Mouse (Mus musculus) midbrain, embryonic 10.5 days (tissue): Measurements from ENCODE around the gene Npb. TPM values are rescaled to one million over a fixed set of nuclear protein-coding genes. Genes with fewer than 3 reads are reported as not detected.
A peak's percentile ranks its signal among the peaks of the same experiment; 100 is the strongest.
"Not testable (repeated sequence)": the region's sequence is repeated elsewhere in the genome, so short reads cannot be mapped to it uniquely, and the experiment has no call there.

ENCODE experiments used
- DNase-seq: peaks from one replicate; pipeline ENCODE4 v3.0.0-alpha.2; 2017; ENCODE audit warnings: low spot score
- H3K27ac ChIP-seq: fragments of 300-500 bp; sonication (generic); replicated peaks from 2 replicates; pipeline ENCODE4 v1.5.1; 2016; ENCODE audit warnings: mild to moderate bottlenecking
- H3K27me3 ChIP-seq: fragments of 300-500 bp; sonication (generic); 2 replicates; pipeline ENCODE4 v1.6.1; 2016; ENCODE audit warnings: low read depth, mild to moderate bottlenecking; ENCODE audit not compliant: poor library complexity, severe bottlenecking
- H3K36me3 ChIP-seq: fragments of 300-500 bp; sonication (generic); 2 replicates; pipeline ENCODE4 v1.6.1; 2016; ENCODE audit warnings: mild to moderate bottlenecking, moderate library complexity
- H3K4me1 ChIP-seq: fragments of 300-500 bp; sonication (generic); 2 replicates; pipeline ENCODE4 v1.6.1; 2016
- H3K4me3 ChIP-seq: fragments of 300-500 bp; sonication (generic); 2 replicates; pipeline ENCODE4 v1.5.1; 2016; ENCODE audit warnings: mild to moderate bottlenecking, moderate library complexity
- H3K9me3 ChIP-seq: fragments of 300-500 bp; sonication (generic); replicated peaks from 2 replicates; pipeline ENCODE4 v1.6.1; 2016; ENCODE audit warnings: mild to moderate bottlenecking
- WGBS: fragments of 180-500 bp; shearing (Covaris S2); methylation state at CpG from one replicate; pipeline ENCODE4 v1.1.7; 2016; 5-methylcytosine and 5-hydroxymethylcytosine counted together
- polyA plus RNA-seq: library from polyadenylated mRNA; unstranded; fragments of >200 nt; fragmentation: Nextera tagmentation; extraction: Ambion mirVana; gene quantifications from 2 replicates; pipeline ENCODE4 v1.2.1, GENCODE M21; 2016

Gene Npb
- 0.65 and 0.66 TPM in 2 replicates for polyA plus RNA-seq

- Histone ChIP-seq H3K27me3 (peaks cover 36% of the 10 kb centered on the region), H3K9me3 (no peaks in the 10 kb centered on the region), H3K4me1 (peaks cover 31% of the 10 kb centered on the region), H3K27ac (peak within 1 kb of the TSS; percentile 53; the same call in 1 of the 2 replicates), H3K4me3 (peak within 1 kb of the TSS; percentile 47), H3K36me3 (peaks cover 83% of the 10 kb centered on the region)
- WGBS, result 6% methylated on average over 45 of the region's 45 CpGs
- no peak for DNase-seq
Measured at GRCm38 (mm10) chr11:120608241-120609034, at the start of gene Npb. TSS of gene Npb (plus strand) at chr11:120608477.

- not testable (repeated sequence) for H3K4me3 ChIP-seq, H3K4me1 ChIP-seq, H3K27me3 ChIP-seq, DNase-seq, H3K27ac ChIP-seq
- H3K9me3 ChIP-seq, result peaks cover 13% of the 10 kb centered on the region; the same call in 1 of the 2 replicates
- peaks cover 58% of the 10 kb centered on the region for H3K36me3 ChIP-seq
- 88% methylated on average over 6 of the region's 6 CpGs for WGBS
Measured at GRCm38 (mm10) chr11:120558843-120559242, 49.4 kb upstream of the Npb start.

GRCm38 (mm10) chr11:120560952-120561728 lies 47.1 kb upstream of the Npb start:
- Histone ChIP-seq H3K4me1 (no peaks in the 10 kb centered on the region), H3K27ac (no peak overlapping the region), H3K4me3 (no peak overlapping the region), H3K27me3 (no peaks in the 10 kb centered on the region), H3K36me3 (peaks cover 81% of the 10 kb centered on the region), H3K9me3 (peaks cover 13% of the 10 kb centered on the region; the same call in 1 of the 2 replicates)
- DNase-seq, result no peak
- WGBS, result 93% methylated on average over 13 of the region's 13 CpGs

GRCm38 (mm10) chr11:120562949-120563348 lies 45.3 kb upstream of the Npb start:
- H3K4me3 ChIP-seq, result no peak overlapping the region
- H3K27ac ChIP-seq, result no peak overlapping the region
- no peaks in the 10 kb centered on the region; the same call in 1 of the 2 replicates for H3K9me3 ChIP-seq
- H3K36me3 ChIP-seq, result peaks cover 95% of the 10 kb centered on the region
- no peaks in the 10 kb centered on the region for H3K4me1 ChIP-seq
- 95% methylated on average over 13 of the region's 13 CpGs for WGBS
- H3K27me3 ChIP-seq, result no peaks in the 10 kb centered on the region
- no peak for DNase-seq

GRCm38 (mm10) chr11:120565114-120565513 lies 43.2 kb upstream of the Npb start:
- Histone ChIP-seq H3K4me1 (no peaks in the 10 kb centered on the region), H3K36me3 (peaks cover 99% of the 10 kb centered on the region), H3K9me3 (no peaks in the 10 kb centered on the region; the same call in 1 of the 2 replicates), H3K27ac (no peak overlapping the region), H3K27me3 (no peaks in the 10 kb centered on the region), H3K4me3 (no peak overlapping the region)
- WGBS, result 93% methylated on average over 9 of the region's 9 CpGs
- DNase-seq, result no peak

- peaks cover 84% of the 10 kb centered on the region for H3K36me3 ChIP-seq
- no peak overlapping the region for H3K27ac ChIP-seq
- H3K9me3 ChIP-seq, result no peaks in the 10 kb centered on the region
- 97% methylated on average over 6 of the region's 6 CpGs for WGBS
- DNase-seq, result no peak
- no peaks in the 10 kb centered on the region for H3K27me3 ChIP-seq
- H3K4me1 ChIP-seq, result peaks cover 14% of the 10 kb centered on the region
- H3K4me3 ChIP-seq, result no peak overlapping the region
Measured at GRCm38 (mm10) chr11:120568324-120568723, 40.0 kb upstream of the Npb start.

- WGBS, result 90% methylated on average over 3 of the region's 3 CpGs
Measured at GRCm38 (mm10) chr11:120571122-120571521, 37.2 kb upstream of the Npb start.

GRCm38 (mm10) chr11:120571754-120572416 lies 36.4 kb upstream of the Npb start:
- no peak for DNase-seq
- H3K4me1 ChIP-seq, result peaks cover 26% of the 10 kb centered on the region

More at GRCm38 (mm10) chr11:120571122-120571521, 37.2 kb upstream of the Npb start:
- H3K27me3 ChIP-seq, result no peaks in the 10 kb centered on the region
- peaks cover 56% of the 10 kb centered on the region for H3K36me3 ChIP-seq
- peak overlapping the region; percentile 87 for H3K4me3 ChIP-seq
- peaks cover 26% of the 10 kb centered on the region for H3K4me1 ChIP-seq
- H3K27ac ChIP-seq, result no peak overlapping the region
- no peak for DNase-seq
- H3K9me3 ChIP-seq, result no peaks in the 10 kb centered on the region

GRCm38 (mm10) chr11:120572417-120572751 lies 35.9 kb upstream of the Npb start:
- Histone ChIP-seq H3K4me1 (peaks cover 26% of the 10 kb centered on the region), H3K9me3 (no peaks in the 10 kb centered on the region), H3K36me3 (peaks cover 54% of the 10 kb centered on the region), H3K4me3 (peak overlapping the region; percentile 87), H3K27ac (peak overlapping the region; percentile 97), H3K27me3 (no peaks in the 10 kb centered on the region)
- no peak for DNase-seq
- WGBS, result 0% methylated on average over 24 of the region's 24 CpGs

More at GRCm38 (mm10) chr11:120571754-120572416, 36.4 kb upstream of the Npb start:
- no peaks in the 10 kb centered on the region for H3K27me3 ChIP-seq
- peaks cover 54% of the 10 kb centered on the region for H3K36me3 ChIP-seq
- H3K9me3 ChIP-seq, result no peaks in the 10 kb centered on the region
- 19% methylated on average over 11 of the region's 11 CpGs for WGBS
- peak overlapping the region; percentile 87 for H3K4me3 ChIP-seq
- peak overlapping the region; percentile 97 for H3K27ac ChIP-seq

GRCm38 (mm10) chr11:120572752-120573584 lies 35.3 kb upstream of the Npb start, which contains the start of gene P4hb:
TSS of gene P4hb (minus strand) at chr11:120573253.
- DNase-seq, result peak; percentile 100
- peaks cover 54% of the 10 kb centered on the region for H3K36me3 ChIP-seq
- H3K4me3 ChIP-seq, result peak within 1 kb of the TSS; percentile 87
- peaks cover 26% of the 10 kb centered on the region for H3K4me1 ChIP-seq
- WGBS, result under 1% methylated on average over 94 of the region's 94 CpGs
- H3K9me3 ChIP-seq, result no peaks in the 10 kb centered on the region
- H3K27me3 ChIP-seq, result no peaks in the 10 kb centered on the region
- H3K27ac ChIP-seq, result peak within 1 kb of the TSS; percentile 97

GRCm38 (mm10) chr11:120573585-120574277 lies 34.5 kb upstream of the Npb start:
- peaks cover 54% of the 10 kb centered on the region for H3K36me3 ChIP-seq

More at GRCm38 (mm10) chr11:120573585-120574277, 34.5 kb upstream of the Npb start:
- Histone ChIP-seq H3K4me1 (peaks cover 34% of the 10 kb centered on the region), H3K27ac (peak overlapping the region; percentile 97), H3K27me3 (no peaks in the 10 kb centered on the region), H3K4me3 (peak overlapping the region; percentile 87), H3K9me3 (no peaks in the 10 kb centered on the region)
- 1% methylated on average over 23 of the region's 23 CpGs for WGBS
- DNase-seq, result no peak
